Mouse (Mus musculus): ENCODE measurements around the gene Gsg1l.

The Gsg1l gene

DNA sequence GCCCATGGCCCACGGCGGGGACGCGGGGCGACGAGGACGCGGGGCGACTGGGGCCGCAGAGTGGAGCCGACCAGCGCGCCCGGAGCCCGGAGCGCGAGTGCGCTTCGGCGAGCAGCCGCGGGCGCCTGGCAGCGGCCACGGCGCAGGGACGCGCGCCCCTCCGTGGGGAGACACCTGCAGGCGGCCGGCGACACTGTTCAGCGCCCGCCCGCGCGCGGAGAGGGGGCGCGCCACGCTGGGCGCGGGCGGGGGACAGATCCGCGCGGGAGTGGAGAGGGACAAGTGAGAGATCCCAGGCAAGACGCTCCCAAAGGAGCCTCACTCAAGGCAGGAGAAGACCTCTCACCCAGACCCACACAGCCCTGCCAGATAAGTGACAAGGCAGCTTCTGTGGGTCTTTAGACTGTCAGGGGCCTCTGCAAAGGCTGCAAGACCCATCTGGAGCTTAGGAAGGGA is at the start of gene Gsg1l:
TSS of gene Gsg1l (minus strand) at position 126 of the 456 bp plus-strand sequence.
- CTCF ChIA-PET: no interaction called here

DNA sequence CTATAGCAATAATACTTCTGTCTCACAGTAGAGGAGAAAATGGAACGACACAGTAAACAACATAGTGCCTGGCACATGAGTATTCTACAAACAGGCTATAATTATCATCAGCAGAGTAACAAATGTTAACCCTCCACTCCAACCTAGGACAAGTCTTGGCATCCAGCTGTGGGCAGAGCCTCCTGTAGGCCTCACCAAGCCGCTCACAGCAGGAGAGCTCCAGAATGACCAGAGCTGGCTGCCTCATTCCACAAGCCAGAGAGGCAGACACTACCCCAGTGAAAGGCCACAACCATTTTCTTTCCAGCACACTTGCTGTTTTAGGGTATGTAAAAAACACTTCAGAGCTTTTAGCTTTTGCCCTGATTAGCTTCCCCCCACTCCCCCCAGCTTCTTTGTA is 45.5 kb upstream of the Gsg1l start:
- CTCF ChIA-PET: no interaction called here

DNA sequence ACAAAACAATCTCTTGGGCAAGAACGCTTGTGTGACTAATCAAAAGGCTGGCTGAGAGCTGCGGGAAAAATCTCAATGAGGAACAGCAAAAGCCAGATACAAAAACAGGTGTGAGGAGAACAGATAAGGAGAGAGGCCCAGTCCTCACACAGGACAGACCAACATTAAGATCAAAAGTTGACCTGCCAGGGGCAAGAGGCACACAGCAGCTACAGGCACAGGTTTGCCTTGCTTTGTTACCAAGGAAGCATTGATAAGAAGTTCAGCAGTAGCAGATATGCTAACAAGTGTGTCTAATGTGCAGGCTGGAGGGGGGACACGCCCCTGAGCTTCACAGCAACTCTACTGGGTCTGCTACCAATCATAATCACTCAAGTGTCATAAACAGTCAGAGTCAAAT is 44.3 kb upstream of the Gsg1l start:
- CTCF ChIA-PET: no interaction called here

DNA sequence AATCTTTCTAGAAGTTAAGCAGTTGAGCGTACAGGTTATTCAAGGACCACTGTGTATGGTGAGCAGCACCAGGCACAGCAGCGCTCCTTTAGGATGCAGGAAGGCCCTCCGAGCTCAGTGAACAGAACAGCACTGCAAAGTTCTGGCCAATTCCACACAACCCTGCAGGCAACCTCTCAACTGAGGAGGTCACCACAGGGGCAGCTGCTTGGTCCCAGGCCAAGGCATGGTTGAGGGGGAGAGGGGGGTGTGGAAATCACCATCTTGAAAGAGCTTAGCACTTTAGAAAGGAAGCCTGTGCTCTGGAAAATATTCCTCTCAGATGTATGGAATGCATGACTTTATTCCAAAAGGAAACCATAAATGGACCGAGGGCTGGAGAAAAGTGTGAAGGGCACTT is 39.3 kb upstream of the Gsg1l start:
- CTCF ChIA-PET: no interaction called here

DNA sequence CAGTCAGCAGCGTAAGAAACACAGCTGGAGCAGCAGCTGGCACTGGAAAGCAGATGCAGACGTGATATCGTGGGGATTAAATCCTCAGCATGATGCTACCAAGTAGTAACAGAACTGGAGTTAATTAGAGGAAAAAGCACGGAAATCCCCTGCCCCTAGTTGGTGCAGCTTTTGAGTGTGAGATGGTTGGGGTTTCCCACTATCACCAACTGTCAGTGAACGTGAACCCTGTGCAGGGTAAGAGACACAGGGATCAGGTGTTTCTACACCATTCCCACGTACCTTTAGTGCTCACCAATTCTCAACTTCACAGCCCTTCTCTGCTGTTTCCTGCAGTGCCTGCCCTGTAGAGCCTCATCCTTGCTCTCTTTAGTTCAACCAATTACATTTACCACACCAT is 37.6 kb upstream of the Gsg1l start:
- CTCF ChIA-PET: interaction anchor here (0.5 kb wide), 1 partner anchor 399 kb away, joined by 4 read pairs; no protein-coding TSS in a partner anchor

DNA sequence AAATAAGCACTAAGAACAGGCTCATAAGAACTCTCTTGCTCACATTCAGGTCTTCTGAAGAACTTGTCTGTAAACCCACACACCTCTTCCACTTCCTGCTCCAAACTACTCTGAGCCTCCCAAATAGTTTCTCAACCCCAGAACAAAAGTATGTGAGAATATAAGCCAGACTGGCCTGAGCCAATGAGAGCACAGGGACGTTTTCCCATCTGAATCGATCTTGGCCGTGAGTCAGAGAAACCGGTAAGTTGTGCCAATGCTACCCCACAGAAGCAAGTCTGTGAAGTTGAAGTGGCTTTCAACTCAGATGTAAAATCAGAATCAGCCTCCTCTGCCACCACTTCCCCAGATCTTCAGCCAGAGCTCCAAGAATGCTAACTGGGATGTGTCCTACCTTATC is 31.1 kb upstream of the Gsg1l start:
- CTCF ChIA-PET: no interaction called here

DNA sequence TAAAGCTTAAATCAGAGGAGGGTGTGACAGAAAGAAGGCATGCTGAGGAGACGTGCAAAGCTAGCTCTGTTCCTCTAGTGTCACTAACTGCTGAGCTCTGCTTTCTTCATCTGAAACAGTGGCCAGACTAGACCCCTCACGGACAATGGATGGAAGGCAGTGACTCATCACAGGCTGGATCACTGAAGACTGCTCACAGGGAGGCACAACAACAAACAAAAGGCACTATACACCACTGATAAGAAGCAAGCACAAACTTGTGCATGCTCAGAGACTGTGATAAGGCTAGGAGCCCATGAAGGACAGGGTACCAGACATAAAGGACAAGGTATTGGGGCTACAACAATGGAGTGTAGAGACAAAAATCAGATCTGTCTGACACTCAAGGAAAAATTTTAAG is 29.0 kb upstream of the Gsg1l start:
- CTCF ChIA-PET: no interaction called here

DNA sequence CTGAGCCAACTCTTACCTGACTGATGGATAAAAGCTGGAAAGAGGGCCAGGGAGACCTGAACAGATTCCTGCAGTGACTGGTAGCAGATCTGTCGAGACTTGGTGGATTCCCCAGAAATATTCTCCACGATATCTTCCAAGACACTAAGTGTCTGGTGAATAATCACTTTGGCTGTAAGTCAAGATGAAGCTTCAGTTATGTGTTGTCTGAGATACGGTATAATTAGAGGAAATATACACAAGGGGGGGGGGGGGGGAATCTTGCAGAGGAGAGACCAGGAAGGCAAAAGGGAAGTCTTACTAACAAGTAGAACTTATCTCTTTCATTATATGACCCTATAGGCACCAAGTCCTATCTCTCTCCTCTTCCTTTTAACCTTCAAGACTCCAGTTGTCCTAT is 27.7 kb upstream of the Gsg1l start:
- CTCF ChIA-PET: interaction anchor here (0.6 kb wide), 1 partner anchor 11 kb away, joined by 3 read pairs; no protein-coding TSS in a partner anchor

DNA sequence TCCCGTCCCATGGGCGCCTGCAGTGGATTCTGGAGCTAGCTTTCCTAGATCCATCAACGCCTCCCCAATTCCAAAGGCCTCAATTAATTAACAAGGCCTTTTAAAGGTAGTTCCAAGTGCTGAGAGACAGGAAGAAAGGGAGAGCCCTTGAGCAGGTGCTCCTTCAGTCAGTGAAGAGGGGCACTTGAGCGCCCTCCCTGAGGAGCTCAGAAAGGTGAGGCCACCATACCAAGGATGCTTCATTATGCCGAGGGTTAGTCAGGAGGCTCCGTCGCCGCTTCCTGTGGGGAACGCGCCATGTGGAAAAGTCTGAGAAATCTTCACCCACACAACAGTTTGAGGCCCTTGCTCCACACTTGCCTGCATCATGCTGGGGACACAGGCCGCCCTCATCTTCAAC is 18.2 kb upstream of the Gsg1l start:
- CTCF ChIA-PET: no interaction called here

DNA sequence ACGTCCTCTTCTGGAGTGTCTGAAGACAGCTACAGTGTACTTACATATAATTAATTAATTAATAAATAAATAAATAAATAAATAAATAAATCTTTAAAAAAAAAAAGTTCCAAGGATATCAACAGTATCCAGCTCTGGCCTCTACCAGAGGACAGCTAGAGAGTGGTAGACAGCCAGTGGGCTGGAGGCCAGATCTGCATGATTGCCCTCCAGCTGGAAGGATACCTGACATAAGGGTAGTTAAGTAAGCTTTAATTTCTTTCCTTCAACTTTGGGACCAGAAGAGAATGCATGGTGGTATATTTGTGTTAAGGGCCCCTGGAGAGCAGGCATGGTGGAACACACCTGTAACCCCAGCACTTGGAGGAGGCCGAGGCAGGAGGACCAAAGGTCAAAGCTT is 17.6 kb upstream of the Gsg1l start:
- CTCF ChIA-PET: no interaction called here

DNA sequence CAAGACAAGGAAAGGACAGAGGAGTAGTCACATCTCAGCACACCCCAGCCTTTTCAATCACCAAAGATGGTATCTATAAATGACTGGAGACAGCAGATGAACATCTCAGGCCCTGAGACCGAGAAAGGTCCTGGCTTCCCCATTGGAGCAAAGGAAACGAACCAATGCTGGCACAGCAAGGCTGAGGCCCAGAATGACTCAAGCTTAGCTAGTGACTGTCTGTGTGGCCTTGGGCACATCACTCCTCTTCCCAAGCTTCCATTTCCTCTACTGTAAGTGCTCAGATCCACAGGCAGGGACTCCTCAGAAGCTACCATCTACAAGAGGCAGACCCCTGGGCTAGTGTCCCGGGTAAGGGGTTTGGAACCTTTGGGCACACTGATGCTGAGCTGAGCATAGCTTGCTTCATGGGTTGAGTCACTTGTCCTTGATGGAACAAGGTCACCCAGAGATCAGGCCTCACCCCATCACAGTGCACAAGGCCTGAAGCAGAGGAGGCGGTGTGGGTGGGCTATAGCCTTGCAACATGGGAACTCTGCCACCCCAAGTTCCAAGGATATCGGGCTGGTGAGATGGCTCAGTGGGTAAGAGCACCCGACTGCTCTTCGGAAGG is 17.1 kb upstream of the Gsg1l start:
- CTCF ChIA-PET: no interaction called here

DNA sequence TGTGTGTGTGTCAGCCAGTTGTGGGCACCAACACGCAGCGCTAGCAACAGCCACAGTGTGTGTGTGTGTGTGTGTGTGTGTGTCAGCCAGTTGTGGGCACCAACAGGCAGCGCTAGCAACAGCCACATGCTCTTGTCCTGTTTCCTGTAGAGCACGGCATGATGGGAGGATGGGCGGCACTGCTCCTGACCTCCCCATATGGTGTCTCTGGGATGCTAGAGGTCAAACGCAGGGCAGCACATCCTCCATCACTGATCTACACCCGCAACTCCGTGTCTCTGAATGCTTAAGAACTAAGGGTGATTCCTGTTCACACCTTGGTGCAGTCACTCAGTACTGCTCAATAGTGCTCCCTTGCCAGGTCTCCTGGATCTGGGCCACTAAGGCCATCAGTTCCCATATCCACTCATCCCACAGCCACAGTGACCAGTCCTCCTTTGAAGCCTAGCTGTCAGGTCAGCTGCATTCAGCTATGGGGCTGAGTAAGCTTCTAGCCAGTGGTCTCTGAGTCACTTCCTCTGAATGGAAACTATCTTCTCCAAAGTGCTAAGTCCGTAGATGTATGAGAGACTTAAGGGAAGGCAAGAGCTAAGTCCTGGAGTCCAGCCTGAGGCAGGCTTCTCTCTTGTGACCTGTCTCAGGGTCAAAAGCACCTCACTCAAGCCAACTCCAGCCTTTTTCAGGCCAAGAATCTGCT is 15.2 kb upstream of the Gsg1l start:
- CTCF ChIA-PET: no interaction called here

DNA sequence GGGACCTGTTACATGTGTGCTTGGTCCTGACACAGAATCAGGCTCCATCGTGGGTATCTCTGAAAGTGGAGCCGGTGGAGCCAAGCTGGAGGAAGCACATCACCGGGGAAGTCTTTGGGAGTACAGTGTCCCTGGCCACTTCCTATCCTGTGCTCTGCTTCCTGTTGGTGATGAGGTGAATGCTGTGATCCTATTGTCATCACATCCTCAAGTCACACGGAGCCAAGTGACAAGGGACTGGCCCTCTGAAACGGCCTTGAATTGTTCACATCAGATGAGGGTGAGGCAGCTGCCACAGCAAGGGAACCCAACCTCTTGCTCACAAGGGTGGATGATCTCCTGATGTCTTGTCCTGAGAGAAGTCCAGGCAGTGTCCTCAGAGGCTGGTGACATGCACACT is 14.4 kb upstream of the Gsg1l start:
- CTCF ChIA-PET: no interaction called here

DNA sequence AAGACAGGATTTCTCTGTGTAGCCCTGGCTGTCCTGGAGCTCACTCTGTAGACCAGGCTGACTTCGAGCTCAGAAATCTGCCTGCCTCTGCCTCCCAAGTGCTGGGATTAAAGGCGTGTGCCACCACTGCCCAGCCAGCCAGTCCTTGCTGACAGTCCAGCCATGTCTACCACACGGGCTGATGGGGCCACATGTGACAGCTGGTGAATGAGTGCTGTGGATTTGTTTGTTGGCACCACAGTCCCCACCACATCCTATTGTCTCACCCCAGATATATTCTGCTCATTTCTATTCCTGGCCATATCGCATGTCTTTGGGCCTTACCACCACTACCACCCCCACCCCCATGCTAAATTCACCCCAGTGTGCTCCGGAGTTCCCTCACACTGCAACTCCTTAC is 12.5 kb upstream of the Gsg1l start:
- CTCF ChIA-PET: no interaction called here

DNA sequence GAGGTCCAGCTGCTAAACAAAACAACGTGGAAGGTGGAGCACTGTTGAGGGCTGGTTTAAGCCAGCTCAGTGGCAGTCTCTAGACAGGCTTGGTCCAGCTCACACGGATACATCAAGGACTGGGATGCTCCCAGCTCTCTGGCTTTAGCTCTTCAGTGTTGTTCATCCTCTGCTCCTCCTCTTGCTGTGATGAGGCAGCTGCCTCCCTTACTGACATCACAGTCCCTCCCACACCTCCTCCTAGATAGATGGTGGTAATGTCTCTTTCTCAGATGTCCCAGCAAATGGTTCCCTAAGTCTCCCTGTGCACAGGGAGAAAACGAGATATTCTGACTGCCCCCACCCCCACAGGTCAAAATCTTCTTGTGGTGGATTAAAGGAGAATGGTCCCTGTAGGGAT is 11.0 kb upstream of the Gsg1l start:
- CTCF ChIA-PET: no interaction called here

DNA sequence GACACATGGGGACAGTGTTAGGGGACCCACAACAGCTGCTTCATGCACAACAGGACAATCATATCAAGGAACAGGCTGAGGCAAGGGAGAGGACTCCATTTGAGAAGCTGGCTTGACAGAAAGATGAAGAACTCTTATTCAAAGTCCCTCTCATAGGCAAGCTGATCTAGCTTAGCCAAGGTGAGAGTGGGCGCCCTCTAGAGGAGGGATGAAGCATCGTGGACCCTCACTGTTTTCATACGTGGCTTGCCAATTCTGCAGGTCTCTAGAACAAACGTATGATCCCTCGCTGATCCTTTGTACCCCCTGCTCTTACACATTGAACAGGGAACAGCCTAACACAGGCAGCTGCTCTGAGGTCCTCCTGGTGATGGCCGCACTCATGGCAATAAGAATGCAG is 7.6 kb upstream of the Gsg1l start:
- CTCF ChIA-PET: interaction anchor here (0.6 kb wide), 1 partner anchor 151 kb away, joined by 3 read pairs; no protein-coding TSS in a partner anchor

DNA sequence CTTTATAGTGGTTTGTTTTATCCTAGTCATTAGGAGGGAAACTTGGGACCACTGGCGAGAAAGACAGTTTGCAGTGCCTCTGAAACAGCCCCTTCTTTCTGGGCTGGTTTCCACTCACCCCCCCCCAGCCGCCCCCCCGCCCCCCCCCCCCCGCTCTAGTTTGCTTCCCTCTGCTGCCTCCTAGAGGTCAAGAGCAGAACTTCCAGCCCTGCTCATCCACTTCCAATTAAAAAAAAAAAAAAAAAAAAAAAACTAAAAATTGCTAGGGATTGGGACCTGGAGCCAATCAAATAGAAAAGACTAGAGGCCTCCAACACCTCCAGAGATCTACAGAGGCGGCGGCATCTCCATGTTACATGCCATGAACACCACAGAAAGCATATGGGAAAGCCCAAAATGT is 5.9 kb upstream of the Gsg1l start:
- CTCF ChIA-PET: no interaction called here

DNA sequence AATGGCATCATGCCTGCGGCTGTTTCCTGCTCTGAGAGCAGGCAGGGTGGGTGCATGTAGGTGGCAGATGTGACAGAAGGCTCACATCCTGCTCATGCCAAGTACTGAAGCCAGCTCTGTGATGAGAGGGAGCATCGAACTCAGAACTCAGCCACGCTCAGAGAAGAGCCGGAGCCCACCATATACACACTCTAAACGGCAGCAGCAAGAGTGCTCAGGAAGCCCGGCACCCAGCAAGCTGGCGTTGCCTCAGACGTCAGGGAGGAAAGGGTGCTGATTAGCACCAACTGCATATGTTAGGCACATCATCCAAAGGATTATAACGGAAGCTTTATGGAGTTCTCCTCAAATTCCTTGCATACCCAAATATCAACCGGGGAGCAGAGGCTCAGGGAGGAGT is 5.4 kb upstream of the Gsg1l start:
- CTCF ChIA-PET: no interaction called here

DNA sequence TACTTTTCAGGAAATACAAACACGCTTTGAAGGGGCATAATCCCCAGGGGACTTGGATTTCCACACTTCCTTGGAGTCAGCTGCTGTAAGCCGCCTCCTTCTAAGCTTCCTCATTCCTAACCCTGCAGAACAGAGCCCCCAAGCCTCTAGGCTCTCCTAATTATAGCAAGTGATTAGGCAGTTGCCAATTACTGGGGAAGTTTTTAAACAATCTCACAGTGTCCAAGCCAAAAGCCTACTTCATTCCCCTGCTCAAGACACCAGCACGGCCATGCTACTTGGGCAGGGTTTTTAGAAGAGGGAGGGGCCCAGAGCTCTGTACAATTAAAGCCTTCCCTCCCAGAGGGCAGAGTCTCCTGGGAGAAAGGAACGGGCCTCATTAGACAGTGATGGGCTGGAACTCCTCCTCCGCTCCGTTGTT is 4.1 kb upstream of the Gsg1l start:
- CTCF ChIA-PET: interaction anchor here (0.6 kb wide), 1 partner anchor 365 kb away, joined by 3 read pairs; no protein-coding TSS in a partner anchor

DNA sequence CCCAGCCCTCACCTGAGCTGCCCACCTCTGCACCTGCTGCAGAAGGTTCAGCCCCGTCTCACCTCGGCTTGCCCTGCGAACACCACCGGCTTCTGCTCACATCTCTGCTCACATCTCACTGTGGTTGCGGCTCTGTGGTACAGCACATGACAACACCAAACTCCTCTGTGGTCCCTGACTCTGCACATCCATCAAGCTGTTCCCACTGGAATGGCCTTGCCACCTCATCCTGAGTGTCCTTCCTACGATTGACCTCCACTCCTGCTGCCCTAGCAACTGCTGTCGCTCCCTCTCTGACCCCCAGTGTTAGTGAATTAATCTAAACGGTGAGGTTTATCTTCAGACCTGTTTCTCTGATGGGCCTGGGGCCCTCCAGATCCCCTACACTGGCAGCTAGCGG is 2.9 kb upstream of the Gsg1l start:
- CTCF ChIA-PET: no interaction called here

DNA sequence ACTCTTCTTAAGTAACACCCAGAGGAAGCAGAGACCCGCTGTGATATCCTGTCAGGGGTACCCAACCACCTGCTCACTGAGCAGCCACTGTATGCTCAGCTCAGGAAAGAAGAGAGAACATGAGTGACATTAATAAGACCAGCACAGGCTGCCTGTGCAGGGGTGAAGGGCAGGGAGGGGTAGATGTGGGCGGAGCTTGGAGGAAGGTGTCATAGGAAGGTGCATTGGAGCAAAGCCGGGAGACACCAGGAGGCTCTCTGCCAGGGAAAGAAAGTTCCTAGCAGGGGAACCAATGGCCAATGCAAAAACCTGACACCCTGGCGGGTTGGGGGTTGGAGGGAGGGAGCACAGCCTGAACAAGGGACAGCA is 1.8 kb upstream of the Gsg1l start:
- CTCF ChIA-PET: no interaction called here

DNA sequence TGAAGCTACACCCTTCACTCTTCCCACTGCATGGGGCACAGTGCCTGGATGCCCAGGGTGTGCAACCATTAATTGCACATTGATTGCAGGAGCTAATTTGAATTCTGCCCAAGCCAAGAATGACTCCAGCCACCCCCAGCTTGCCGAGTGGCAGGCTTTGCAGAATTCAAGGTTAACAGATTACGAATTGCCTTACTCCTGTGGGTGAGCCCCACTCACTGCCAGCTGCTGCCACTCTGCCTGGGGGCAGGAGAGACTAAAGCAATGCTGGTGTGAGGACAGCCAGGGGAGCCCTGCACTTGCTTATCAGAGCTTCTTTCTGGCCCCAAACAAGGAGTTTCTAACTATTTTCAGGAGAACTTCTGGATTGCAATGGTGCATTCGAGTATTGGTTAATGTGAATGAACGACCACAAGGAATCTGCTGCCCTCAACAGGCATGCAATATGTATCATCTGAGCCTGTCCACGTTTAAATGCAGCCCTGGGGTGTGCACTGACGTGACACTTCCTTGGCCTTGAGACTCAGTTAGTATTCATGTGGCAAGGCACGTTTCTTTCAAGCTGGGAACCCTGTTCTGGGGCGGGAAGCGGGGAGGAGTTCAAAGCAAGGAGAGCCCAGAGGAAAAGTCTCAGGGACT is 1.2 kb upstream of the Gsg1l start:
- CTCF ChIA-PET: no interaction called here

DNA sequence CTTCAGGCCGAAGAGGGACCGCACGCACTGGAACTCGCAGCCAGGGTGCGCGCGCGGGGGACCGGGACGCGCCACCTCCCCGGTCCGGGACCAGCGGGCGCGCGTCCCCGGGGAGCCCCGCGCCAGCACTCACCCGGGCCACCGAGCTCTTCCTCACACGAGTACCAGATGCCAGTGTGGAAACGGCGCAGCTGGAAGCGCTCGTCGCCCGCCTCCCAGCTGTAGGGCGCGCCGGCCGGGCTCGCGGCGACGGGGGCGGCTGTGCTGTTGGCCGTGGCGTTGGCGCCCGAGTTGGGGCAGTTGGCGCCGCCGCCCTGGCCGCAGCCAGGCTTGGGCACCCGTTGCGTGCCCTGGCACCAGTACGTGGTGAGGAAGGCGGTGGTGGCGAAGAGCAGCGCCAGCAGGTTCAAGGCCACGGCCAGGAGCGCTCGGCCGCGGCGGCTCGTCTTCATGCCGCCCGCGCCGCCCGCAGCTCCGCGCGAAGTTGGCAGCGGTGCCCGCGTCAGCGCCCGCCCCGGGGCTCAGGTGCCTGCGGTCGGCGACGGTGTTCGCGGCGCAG is 405 bp downstream of the Gsg1l start:
- CTCF ChIA-PET: no interaction called here
